Mouse (Mus musculus) heart, postnatal 25 days (tissue): ENCODE results near the gene Dynlt1b. TPM values are rescaled to one million over a fixed set of nuclear protein-coding genes. Genes with fewer than 3 reads are reported as not detected.
"Not testable (repeated sequence)": the region's sequence is repeated elsewhere in the genome, so short reads cannot be mapped to it uniquely, and the experiment has no call there.

Experiments used
- DNase-seq: peaks from one replicate; pipeline ENCODE4 v3.0.0; 2022; ENCODE audit warnings: low spot score
- intact Hi-C: fragments of 180-260 bp; cut with DNase I; formaldehyde crosslinking; loops from one replicate; pipeline ENCODE4 v1.15.1; 2025
- total RNA-seq, 2 experiments: library from RNA; stranded (reverse); gene quantifications; 2 replicates each; pipeline ENCODE4 v1.2.3; 2021

Dynlt1b gene
- total RNA-seq, 2 experiments from 2014 or later: 53.6 to 56.5 TPM

DNA sequence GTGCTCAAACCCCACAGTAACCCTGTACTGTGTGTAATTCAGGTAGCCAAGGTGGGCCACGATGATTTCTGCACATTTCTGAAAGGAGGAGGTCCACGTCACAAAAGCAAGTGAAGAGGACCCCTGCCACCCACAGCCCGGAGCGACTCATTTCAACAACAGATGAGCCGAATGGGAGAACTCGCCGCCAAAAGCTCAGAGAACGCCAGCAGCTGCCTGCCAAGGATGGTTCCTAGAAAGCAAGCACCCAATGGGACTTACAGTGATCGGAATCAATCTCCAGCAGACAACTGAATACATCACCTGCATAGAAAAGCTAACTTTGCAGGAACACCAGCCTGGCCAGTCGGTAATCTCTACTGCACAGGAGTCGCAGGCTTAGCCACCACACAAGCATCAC is 22.8 kb downstream of the Dynlt1b start:
- intact Hi-C loops, DNase-seq: not testable (repeated sequence)

DNA sequence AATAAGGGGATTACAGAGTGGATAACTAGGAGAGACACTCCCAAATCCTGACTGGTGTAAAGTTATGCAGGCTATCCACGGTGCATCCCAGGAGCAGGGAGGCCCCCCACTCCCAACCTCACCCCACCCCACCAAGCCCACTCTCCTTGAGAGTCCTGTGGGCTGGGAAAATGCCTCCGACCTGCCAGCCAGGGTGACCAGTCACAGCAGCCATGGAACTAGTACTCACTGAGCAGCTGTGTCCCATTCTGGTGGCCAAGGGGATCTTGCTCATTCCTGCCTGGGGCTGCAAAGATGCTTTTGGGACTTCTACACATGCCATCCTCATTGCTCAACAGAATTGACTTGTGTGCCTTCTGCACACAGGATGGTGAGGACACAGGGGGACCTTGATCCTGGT is 24.8 kb downstream of the Dynlt1b start:
- intact Hi-C loops, DNase-seq: not testable (repeated sequence)

DNA sequence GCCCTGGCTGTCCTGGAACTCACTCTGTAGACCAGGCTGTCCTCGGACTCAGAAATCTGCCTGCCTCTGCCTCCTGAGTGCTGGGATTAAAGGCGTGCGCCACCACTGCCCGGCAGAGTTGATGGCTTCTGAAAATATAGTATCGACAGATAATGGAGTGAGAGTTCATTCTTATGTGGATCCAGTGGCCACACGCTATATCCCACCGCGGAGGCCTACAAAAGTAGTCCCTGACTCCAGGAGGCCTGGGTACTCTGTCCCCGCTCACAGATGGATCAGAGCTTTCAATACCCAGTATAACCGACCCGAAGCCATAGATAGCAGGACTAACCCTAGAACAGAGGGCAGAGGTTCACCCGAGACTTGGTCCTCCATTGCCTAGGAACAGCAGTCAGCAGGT is 26.0 kb downstream of the Dynlt1b start:
- intact Hi-C loops, DNase-seq: not testable (repeated sequence)

DNA sequence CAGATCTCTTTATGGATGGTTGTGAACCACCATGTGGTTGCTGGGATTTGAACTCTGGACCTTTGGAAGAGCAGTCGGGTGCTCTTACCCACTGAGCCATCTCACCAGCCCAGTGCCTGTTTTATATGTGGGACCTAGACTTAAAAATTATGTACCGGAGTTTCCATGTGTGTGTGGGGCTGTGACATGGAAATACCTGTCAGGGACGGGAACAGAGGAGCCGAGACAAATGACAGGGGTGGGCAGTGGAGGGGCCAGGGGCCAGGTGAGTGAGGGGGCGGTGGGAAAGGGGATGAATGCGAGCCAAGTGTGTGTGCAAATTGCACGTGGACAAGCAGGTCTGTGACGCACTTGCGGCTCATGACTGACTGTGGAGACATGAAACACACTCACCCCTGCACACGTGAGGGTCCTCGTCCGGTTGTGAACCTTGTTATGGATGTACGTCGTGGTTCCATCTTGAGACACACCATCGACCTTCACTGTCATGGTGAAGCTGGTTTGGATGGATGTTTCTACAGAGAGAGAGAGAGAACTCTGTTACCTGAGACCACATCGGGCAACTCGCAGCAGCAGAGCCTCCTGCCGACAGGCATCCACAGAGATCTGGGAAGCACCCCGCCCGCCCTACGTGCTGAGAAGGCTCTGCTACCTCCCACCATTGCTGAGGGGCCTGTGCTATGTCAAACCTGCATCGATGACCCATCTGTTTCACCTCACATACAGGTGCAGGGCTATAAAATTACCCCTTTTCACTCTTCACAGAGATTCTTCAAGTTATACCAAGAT is 26.9 kb downstream of the Dynlt1b start:
- intact Hi-C loops, DNase-seq: not testable (repeated sequence)

DNA sequence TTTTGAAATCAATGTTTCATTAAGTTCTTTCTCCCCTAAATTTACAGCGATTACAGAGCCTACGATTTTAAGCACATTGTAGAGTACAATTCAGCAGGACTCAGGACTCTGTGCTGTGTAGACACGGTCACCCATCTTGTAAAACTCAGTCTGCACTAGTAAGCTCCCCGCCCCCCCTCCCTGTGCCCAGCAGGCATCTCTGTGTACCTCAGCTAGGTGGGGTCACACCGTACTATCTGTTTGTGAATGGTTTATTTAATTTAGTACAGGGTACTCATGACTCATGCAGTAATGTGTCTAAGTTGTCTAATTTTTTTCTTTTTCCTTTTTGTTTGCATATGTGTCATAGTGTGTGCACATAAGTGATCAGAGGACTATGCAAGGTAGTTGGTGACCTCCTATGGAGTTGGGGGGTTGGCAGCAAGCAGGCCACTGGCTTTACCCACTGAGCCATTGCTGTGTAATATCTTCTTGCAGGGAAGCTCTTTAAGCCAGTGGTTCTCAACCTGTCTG is 31.2 kb downstream of the Dynlt1b start:
- intact Hi-C loops, DNase-seq: not testable (repeated sequence)

DNA sequence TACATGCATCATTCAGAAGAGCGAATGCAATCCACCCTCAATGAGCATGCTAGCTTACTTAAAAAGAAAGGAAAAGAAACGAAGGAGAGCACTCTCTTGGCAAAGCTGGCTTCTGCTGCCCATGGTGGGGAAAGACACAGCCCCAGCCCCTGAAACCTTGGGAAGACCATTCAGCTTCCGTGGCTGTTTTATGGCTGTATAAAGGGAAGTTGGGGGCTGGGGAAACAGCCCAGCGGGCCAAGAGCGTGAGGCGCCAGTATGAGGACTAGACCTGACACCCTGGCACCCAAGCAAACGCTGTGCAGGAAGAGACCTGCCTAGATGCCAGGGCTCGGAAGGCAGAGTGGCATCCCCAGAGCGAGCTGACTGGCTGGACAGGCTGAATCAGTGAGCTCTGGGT is 35.8 kb downstream of the Dynlt1b start:
- DNase-seq, intact Hi-C loops: not testable (repeated sequence)

DNA sequence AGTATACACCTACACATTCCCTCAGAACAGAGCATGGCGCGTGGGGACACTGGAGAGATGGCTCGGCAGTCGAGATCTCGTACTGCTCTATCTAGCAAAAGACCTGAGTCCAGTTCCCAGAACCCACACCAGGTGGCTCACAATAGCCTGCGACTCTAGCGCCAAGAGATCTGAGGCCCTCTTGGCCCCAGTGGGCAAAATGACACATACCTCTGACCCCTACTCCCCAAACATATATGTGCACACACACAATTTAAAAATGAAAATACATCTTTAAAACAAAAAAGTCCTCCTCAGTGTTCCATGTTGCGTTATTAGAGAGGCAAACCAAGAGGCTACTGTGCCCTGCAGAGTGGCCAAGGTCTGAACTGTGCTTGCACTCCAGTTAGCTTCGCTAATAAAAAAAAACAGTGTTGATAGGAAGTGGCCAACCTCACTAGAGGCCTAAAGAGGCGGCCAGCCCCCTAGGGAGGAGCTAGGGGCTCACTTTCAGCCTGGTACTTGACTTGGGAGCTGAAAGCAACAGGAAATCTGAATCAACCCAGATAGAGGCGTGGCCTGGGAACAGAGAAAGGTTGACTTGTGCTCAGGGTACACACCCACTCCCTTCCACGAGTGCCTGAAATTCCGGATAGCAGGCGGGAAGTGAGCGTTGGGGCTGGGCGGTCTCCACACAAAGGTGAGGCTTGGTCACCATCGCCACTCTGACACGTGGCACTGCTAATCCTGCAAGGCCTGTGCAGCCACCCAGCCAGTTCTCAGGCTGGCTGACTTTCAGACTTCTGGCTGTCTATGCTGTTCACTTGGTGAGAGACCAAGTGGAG is 37.9 kb downstream of the Dynlt1b start:
- intact Hi-C loops, DNase-seq: not testable (repeated sequence)

DNA sequence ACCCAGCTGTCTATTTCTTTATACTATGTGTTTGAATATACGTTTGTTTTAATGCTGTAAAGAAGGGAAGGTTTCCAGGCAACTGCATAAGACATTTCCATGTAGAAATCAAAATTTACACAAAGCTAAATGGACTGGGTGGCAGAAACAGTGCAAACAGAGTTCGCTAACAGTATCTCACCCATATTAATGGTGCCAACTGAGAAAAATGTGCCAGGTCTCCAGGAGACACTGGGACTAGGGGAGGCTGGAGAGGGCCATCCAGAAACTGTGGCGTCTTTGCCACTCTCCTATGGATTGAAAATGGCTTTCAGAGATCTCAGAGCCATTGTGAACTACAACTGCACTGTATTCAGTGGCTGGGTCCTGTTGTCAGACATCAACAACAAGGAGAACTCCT is 40.1 kb downstream of the Dynlt1b start:
- intact Hi-C loops, DNase-seq: not testable (repeated sequence)

DNA sequence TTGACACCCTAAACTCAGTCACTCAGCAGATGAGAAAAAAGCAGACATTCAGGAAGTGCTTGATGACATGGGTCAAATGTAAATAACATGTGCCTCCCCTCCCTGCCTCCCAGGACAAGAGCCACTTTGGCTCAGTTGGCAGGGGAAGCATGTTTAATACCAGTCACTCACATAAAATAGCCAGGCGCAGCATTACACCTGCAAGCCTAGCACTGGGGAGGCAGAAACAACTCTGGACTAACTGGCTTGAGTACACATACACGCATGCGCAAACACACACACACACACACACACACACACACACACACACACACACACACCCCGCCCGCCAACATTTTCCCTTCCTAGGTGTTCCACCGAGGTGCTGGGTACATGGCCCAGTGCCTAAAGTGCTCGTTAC is 40.8 kb downstream of the Dynlt1b start:
- intact Hi-C loops, DNase-seq: not testable (repeated sequence)

DNA sequence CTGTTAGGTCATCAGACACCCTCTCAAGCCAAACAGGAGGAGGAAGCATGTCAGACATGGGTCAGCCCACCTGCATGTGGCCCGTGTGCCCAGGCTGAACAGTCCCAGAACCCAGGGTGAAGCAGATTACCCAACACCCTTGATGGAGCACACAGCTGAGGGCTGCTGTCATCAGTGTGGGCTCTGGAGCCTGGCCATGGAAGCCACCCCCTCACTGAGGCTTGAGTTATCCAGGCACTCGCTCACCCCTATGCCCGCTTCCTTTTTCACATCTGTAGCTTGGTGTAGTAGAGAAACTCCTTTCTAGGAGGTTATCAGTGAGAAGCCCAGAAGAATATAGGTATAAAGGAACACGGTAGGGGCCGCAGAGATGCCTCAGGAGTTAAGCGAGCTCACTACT is 45.4 kb downstream of the Dynlt1b start:
- DNase-seq, intact Hi-C loops: not testable (repeated sequence)

DNA sequence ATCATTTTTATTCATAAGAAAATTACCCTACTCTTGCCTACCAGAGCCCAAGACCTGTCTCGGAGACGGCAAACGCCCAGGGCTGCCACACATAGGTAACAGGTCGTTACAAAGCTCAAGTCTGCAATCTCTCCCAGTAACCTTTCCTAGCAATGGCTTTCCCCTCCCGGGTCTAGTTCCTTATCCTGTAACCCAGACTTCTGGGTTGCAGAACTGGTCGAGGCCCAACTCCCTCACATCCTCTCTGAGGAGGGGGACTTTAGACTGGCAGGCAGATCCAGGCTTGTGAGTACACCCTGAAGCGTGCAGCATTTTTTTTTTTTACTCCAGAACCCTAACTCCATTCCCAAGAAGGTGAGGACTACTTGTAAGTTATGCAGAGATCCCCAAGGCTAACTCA is 46.0 kb downstream of the Dynlt1b start:
- DNase-seq, intact Hi-C loops: not testable (repeated sequence)

DNA sequence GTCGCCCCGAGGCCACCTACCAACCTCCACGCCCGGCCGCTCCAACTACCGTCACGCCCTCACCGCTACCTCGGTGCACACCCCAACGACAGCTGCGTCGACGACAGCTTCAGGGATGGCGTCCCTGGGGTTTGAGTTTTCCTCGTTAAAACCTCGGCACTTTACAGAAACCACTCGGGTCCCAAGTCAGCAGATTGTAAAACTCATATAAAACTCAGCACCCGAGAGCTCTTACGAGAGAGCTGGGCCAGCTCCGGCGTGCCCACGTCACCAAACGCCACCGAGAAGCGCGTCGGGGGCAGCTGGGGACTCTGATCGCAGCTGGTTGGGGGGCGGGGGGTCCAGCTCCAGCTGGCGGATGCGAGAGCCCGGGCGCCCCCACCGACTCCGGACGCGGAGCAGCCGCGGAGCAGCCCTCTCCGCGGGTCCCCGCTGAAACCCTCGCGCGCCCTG is 46.6 kb downstream of the Dynlt1b start:
- intact Hi-C loops, DNase-seq: not testable (repeated sequence)

DNA sequence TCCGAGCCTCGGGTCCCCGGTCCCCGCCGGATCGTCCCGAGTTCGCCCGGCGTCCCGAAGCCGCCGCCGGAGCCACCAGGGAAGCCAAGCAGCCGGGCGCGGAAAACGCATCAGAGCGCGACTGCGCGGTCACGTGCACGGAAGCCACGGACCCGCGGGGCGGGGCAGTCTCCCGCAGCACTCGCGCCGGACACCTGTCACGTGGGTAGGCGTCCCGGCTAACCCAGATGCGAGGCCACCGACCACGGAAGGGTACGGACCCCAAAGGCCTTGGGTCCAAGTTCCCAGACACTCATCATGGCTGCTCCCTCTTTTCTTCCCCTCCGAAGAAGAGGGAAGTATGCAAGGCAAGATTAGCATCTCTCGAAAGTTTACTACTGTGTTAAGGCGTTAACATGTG is 47.1 kb downstream of the Dynlt1b start:
- intact Hi-C loops, DNase-seq: not testable (repeated sequence)

DNA sequence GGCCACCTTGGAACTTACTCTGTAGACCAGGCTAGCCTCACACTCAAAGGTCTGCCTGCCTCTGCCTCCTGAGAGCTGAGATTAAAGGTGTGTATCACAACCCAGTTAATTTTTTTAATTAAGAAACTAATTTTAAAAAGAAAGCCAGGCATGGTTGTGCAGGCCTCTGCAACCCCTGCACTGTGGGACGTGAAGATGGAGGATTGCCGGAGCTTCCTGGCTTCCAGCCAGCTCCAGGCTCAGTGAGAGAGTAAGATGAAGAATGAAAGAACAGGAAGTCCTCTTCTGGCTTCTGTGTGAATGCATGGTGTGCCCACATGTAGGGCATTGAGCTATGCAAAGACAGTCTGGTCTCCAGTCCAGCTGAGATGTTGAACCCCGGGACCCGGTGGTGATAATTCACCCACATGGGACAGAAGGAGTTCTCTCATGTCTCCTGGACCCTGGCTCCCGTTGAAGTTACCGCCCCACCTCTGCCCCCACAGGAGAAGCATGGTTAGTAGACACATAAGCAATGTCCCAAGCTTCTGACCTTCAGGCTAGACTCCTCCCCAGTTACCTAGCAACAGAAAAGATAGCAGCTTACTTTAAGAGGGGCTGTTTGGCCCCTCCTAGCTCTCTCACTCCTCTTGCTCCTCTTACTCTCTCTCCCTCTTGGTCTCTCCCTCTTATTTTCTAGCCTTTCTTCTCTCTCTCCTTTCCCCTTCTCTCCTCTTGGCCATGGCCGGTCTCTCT is 51.1 kb downstream of the Dynlt1b start:
- DNase-seq, intact Hi-C loops: not testable (repeated sequence)

DNA sequence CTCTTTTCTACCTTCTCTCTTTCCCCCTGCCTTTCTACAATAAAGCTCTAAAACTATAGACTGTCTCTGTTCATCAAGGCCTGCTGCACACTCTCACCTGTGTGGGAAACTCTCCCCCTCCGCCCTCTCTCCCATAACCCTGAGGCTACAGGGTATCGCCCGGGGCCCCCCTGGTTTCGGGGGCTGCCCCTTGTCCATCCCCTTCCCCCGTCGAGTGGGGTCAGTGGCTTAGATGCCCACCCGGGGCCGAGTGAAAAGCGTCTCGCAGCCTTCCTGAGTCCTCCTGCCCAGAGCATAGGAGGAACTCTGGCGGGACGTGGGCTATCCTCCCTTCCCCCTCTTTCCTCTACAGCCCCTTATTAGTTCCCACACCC is 51.7 kb downstream of the Dynlt1b start:
- DNase-seq, intact Hi-C loops: not testable (repeated sequence)

DNA sequence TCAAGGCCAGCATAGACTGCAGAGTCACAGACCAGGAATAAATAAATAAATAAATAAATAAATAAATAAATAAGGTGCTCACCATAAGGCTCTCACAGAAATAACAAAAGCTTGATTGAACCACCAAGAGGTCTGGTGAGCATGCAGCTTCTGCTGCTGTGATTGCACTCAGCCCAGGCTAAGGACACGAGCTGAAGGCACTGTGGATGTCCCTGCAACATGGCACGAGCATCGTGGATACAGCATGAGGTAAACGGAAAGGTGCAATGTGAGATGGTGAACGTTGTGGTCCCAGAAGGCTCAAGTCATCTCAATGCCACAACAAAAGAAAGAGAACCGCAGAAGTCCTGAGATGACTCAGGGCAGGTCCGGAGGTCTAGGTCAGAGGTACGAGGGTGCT is 52.3 kb downstream of the Dynlt1b start:
- intact Hi-C loops, DNase-seq: not testable (repeated sequence)
